Mouse (Mus musculus) limb, embryonic 15.5 days (tissue): ENCODE data around the gene Gpr62. TPM values are rescaled to one million over a fixed set of nuclear protein-coding genes. Genes with fewer than 3 reads are reported as not detected.

Source experiments
- ATAC-seq: fragments of 200-750 bp; cut with Nextera tagmentation; 2 replicates; pipeline ENCODE4 v1.8.0; 2017; ENCODE audit warnings: low read depth, moderate TSS enrichment; ENCODE audit not compliant: insufficient number of reproducible peaks, low FRiP score, low TSS enrichment
- H3K27ac ChIP-seq: fragments of 300-500 bp; sonication (generic); 2 replicates; pipeline ENCODE4 v1.5.1; 2015; ENCODE audit warnings: moderate library complexity, mild to moderate bottlenecking, inconsistent platforms
- H3K27me3 ChIP-seq: fragments of 300-500 bp; sonication (generic); 2 replicates; pipeline ENCODE4 v1.6.1; 2015; ENCODE audit warnings: inconsistent platforms
- H3K36me3 ChIP-seq: fragments of 300-500 bp; sonication (generic); 2 replicates; pipeline ENCODE4 v1.6.1; 2015; ENCODE audit warnings: inconsistent platforms
- H3K4me1 ChIP-seq: fragments of 300-500 bp; sonication (generic); 2 replicates; pipeline ENCODE4 v1.6.1; 2015; ENCODE audit warnings: inconsistent platforms
- H3K4me2 ChIP-seq: fragments of 300-500 bp; sonication (generic); 2 replicates; pipeline ENCODE4 v1.6.1; 2015; ENCODE audit warnings: mild to moderate bottlenecking, inconsistent platforms
- H3K4me3 ChIP-seq: fragments of 300-500 bp; sonication (generic); 2 replicates; pipeline ENCODE4 v1.5.1; 2015; ENCODE audit warnings: mild to moderate bottlenecking, inconsistent platforms
- H3K9ac ChIP-seq: fragments of 300-500 bp; sonication (generic); 2 replicates; pipeline ENCODE4 v1.6.1; 2015; ENCODE audit warnings: inconsistent platforms
- H3K9me3 ChIP-seq: fragments of 300-500 bp; sonication (generic); 2 replicates; pipeline ENCODE4 v1.6.1; 2016; ENCODE audit warnings: inconsistent platforms
- WGBS: fragments of 180-500 bp; shearing (Covaris S2); methylation state at CpG from one replicate; pipeline ENCODE4 v1.1.7; 2015; 5-methylcytosine and 5-hydroxymethylcytosine counted together
- polyA plus RNA-seq: library from polyadenylated mRNA; unstranded; fragments of >200 nt; fragmentation: Nextera tagmentation; extraction: Ambion mirVana; gene quantifications from 2 replicates; pipeline ENCODE4 v1.2.1, GENCODE M21; 2015

Gene Gpr62
- polyA plus RNA-seq, 1 experiment from 2014 or later: 0.55 TPM

GRCm38 (mm10) chr9:106463122-106464063, 2.3 kb downstream of the Gpr62 start:
- H3K9ac ChIP-seq: no peak overlapping the region
- no peak for ATAC-seq
- no peak overlapping the region for H3K27ac ChIP-seq
- H3K27me3 ChIP-seq: 0 out of 2 replicates have a peak, but pooled peaks cover 5% of the 10 kb centered on the region
- H3K36me3 ChIP-seq: peaks cover 38% of the 10 kb centered on the region
- no peak overlapping the region for H3K4me2 ChIP-seq
- peaks cover 32% of the 10 kb centered on the region for H3K4me1 ChIP-seq
- H3K9me3 ChIP-seq: no peaks in the 10 kb centered on the region
- no peak overlapping the region for H3K4me3 ChIP-seq
- WGBS: 83% methylated on average over 21 of the region's 21 CpGs

GRCm38 (mm10) chr9:106462430-106462800, 3.3 kb downstream of the Gpr62 start:
- Histone ChIP-seq H3K36me3 (peaks cover 38% of the 10 kb centered on the region), H3K4me2 (no peak overlapping the region), H3K9ac (no peak overlapping the region), H3K27ac (no peak overlapping the region), H3K9me3 (no peaks in the 10 kb centered on the region), H3K4me1 (peaks cover 39% of the 10 kb centered on the region), H3K27me3 (0 out of 2 replicates have a peak, but pooled peaks cover 5% of the 10 kb centered on the region), H3K4me3 (no peak overlapping the region)
- WGBS: 90% methylated on average over 12 of the region's 12 CpGs
- ATAC-seq: no peak

DNA sequence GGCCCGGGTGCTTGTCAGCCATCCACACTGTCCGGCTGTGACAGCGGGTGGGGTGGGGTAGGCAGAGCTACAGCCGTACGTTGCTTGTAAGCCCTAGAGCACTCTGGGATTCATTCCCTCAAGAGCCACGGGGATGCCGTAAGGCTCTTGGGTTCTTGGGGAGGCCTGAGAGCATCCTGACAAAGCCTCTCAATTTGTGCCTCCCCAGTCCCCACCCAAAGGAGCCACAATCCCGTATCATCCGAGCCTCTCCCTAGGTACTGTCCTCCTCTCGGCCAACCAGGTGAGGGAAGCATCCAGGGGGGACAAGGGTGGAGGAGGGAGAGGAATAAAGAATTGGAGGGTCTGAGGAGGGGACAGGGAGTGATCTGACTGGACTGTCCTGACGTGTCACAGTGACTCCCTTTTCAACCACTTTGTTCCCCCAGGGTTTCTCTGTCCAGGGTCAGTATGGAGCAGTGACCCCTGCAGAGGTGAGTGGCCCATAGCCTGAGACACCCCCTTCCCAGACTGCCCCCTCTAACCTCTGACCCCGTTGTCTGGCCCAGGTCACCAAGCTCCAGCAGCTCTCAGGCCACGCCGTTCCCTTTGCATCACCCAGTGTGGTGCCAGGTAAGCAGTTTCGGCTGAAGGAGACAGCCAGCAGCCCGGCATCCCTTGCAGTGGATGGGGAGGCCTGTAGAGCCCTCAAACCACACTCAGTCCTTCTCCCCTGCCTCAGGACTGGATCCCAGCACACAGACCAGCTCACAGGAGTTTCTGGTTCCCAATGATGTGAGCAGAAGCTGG, 3.9 kb downstream of the Gpr62 start:
- Histone ChIP-seq H3K9ac (no peak overlapping the region), H3K27ac (no peak overlapping the region), H3K4me2 (no peak overlapping the region), H3K4me1 (peaks cover 44% of the 10 kb centered on the region), H3K4me3 (no peak overlapping the region), H3K9me3 (no peaks in the 10 kb centered on the region), H3K36me3 (peaks cover 40% of the 10 kb centered on the region), H3K27me3 (0 out of 2 replicates have a peak, but pooled peaks cover 5% of the 10 kb centered on the region)
- 80% methylated on average over 16 of the region's 16 CpGs for WGBS
- ATAC-seq: no peak

DNA sequence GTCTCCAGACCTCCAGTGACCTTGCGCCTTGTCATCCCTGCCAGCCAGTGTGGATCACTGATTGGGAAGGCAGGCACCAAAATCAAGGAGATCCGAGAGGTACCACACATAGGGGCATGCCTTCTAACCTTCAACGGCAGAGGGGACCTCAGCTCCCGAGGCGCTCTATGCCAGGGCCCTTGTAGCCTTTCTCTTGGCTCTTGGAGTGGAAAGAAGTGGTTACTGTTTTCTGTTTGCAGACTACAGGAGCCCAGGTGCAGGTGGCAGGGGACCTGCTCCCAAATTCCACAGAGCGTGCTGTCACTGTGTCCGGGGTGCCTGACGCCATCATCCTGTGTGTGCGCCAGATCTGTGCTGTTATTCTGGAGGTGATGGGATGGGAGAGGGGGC, 4.7 kb downstream of the Gpr62 start:
- no peak for ATAC-seq
- Histone ChIP-seq H3K9me3 (no peaks in the 10 kb centered on the region), H3K27me3 (0 out of 2 replicates have a peak, but pooled peaks cover 5% of the 10 kb centered on the region), H3K36me3 (peaks cover 40% of the 10 kb centered on the region), H3K27ac (no peak overlapping the region), H3K4me2 (no peak overlapping the region), H3K4me3 (no peak overlapping the region), H3K9ac (no peak overlapping the region), H3K4me1 (peaks cover 52% of the 10 kb centered on the region)
- WGBS: 90% methylated on average over 9 of the region's 9 CpGs

GRCm38 (mm10) chr9:106460401-106461025, 5.2 kb downstream of the Gpr62 start:
- Histone ChIP-seq H3K9me3 (no peaks in the 10 kb centered on the region), H3K4me3 (no peak overlapping the region), H3K4me1 (peaks cover 53% of the 10 kb centered on the region), H3K36me3 (peaks cover 40% of the 10 kb centered on the region), H3K27ac (no peak overlapping the region), H3K4me2 (no peak overlapping the region), H3K9ac (no peak overlapping the region), H3K27me3 (0 out of 2 replicates have a peak, but pooled peaks cover 5% of the 10 kb centered on the region)
- WGBS: 73% methylated on average over 18 of the region's 18 CpGs
- ATAC-seq: no peak

- H3K36me3 ChIP-seq: peaks cover 40% of the 10 kb centered on the region
- H3K9me3 ChIP-seq: no peaks in the 10 kb centered on the region
- no peak overlapping the region for H3K9ac ChIP-seq
- H3K4me2 ChIP-seq: no peak overlapping the region
- 80% methylated on average over 15 of the region's 15 CpGs for WGBS
- H3K27me3 ChIP-seq: 0 out of 2 replicates have a peak, but pooled peaks cover 5% of the 10 kb centered on the region
- H3K4me3 ChIP-seq: no peak overlapping the region
- H3K4me1 ChIP-seq: peaks cover 53% of the 10 kb centered on the region
- no peak overlapping the region for H3K27ac ChIP-seq
- no peak for ATAC-seq
Observed at GRCm38 (mm10) chr9:106459946-106460345, 5.8 kb downstream of the Gpr62 start.

GRCm38 (mm10) chr9:106457920-106458319, 7.8 kb downstream of the Gpr62 start:
- Histone ChIP-seq H3K27me3 (no peaks in the 10 kb centered on the region), H3K36me3 (peaks cover 32% of the 10 kb centered on the region), H3K4me1 (peaks cover 56% of the 10 kb centered on the region), H3K27ac (no peak overlapping the region), H3K9me3 (no peaks in the 10 kb centered on the region), H3K4me2 (no peak overlapping the region), H3K4me3 (no peak overlapping the region), H3K9ac (no peak overlapping the region)
- ATAC-seq: no peak
- WGBS: 74% methylated on average over 5 of the region's 5 CpGs

DNA sequence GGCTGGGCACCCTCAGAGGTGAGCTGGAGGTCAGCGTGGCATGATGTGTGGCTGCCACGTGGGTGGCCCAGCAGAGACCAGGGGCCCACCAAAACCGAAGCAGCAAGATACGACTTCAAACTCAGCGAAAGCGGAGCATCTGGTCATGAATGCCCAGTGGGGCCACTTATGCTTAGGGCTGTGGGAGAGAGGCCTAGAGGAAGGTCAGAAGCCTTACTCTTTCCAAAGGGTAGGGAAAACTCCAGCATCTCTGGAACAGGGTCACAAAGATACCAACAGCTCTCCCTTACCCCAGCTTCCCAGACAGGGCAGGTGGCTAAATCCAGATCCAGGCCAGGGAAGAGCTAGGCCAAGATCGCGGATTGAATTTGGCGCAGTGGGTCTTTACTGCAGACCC, 8.6 kb downstream of the Gpr62 start:
- 50% methylated on average over 9 of the region's 9 CpGs for WGBS
- Histone ChIP-seq H3K9me3 (no peaks in the 10 kb centered on the region), H3K4me3 (0 out of 2 replicates have a peak overlapping the region, but pooled peaks have one; percentile 2), H3K27me3 (no peaks in the 10 kb centered on the region), H3K4me2 (peak overlapping the region; percentile 94; the same call in 1 of the 2 replicates), H3K27ac (peak overlapping the region; percentile 38; the same call in 1 of the 2 replicates), H3K9ac (no peak overlapping the region), H3K36me3 (peaks cover 26% of the 10 kb centered on the region), H3K4me1 (peaks cover 64% of the 10 kb centered on the region)
- ATAC-seq: no peak

DNA sequence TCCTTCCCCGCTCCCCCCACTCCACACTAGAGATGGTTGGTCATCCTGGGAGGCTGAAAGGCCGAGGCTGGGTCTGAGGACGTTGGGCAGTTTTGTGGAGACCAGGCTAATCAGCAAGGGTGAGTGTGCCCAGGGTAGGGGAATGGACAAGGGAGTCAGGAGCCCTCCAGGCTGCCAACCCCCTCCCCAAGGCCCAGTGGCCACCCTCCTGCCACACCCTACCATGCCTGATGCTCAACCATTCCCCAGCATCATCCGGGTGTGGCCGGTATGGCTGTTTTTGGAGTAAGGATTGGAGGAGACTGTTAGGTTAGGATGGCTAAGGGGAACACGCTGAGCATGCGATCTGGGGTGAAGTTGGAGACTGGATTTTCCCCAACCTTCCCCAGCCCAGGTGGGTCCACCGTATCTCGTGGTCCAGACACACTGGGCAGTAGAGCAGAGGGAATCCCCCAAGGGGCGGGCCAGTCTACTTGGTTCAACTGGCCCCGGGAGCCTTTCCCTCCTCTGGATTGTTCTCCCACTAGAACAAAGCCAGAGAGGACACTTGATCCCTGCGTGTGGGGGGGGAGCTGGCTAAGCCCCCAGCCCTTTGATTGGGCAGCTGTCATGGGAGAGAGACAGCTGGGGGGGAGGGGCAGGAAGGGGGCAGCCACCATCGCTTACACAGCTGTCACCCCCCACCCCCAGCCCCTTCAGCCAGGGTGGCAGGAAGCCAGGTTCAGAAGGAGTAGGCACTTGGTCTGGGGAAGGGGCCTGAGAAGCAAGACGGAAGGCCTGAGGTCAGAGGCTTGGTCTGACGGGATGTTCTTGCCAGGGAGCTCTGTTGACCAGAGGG, 9.2 kb downstream of the Gpr62 start:
- H3K36me3 ChIP-seq: peaks cover 20% of the 10 kb centered on the region
- peak overlapping the region; percentile 2; the same call in 1 of the 2 replicates for H3K4me3 ChIP-seq
- peak overlapping the region; percentile 94; the same call in 1 of the 2 replicates for H3K4me2 ChIP-seq
- no peaks in the 10 kb centered on the region for H3K9me3 ChIP-seq
- no peak for ATAC-seq
- no peak overlapping the region for H3K9ac ChIP-seq
- peak overlapping the region; percentile 89 for H3K27ac ChIP-seq
- no peaks in the 10 kb centered on the region for H3K27me3 ChIP-seq
- H3K4me1 ChIP-seq: peaks cover 70% of the 10 kb centered on the region
- WGBS: 42% methylated on average over 15 of the region's 15 CpGs

DNA sequence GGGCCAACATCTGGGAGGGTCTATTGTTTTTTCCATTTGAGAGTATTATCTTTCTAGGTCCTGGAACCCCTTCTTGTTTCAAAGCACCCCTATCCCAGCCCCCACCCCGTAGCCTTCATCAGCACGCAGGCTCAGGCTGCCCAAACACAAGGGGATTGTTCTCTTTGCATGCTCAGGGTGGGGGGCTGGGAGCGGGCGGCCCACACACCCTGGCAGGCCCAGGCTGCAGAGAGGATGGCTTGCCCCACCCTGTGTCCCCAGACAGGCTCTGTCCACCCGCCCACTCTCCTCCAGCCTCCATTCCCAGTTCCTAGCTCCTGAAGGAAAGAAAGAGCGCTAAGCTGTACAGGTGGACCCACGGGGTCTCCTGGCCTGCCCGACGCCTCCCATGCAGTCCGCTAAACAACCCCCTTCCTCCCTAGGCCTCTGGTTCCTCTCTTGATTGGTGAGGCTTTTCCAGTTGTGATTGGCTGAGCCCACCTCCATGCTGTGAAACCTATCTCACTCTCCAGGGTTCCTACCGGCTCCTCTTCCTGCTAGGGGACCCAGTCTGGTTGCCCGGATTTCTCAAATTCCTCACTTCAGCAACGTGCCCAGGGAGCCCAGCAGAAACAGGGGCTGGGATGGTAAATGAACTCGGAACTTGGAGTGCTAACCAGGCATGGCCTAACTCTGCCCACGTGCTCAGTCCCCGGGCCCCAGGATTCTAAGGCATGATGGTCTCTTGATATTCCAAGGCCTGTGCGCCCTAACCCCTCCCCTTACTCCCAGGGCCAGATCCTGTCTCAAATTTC, 10.7 kb downstream of the Gpr62 start:
- H3K4me3 ChIP-seq: peak overlapping the region; percentile 72
- H3K27ac ChIP-seq: peak overlapping the region; percentile 89
- no peak for ATAC-seq
- peaks cover 8% of the 10 kb centered on the region; the same call in 1 of the 2 replicates for H3K36me3 ChIP-seq
- 5% methylated on average over 17 of the region's 17 CpGs for WGBS
- no peaks in the 10 kb centered on the region for H3K27me3 ChIP-seq
- no peaks in the 10 kb centered on the region for H3K9me3 ChIP-seq
- H3K4me1 ChIP-seq: peaks cover 82% of the 10 kb centered on the region
- H3K4me2 ChIP-seq: peak overlapping the region; percentile 94
- peak overlapping the region; percentile 67 for H3K9ac ChIP-seq
